22 mouse cellular contexts compared by ENCODE assay signal in the genomic region with DNA sequence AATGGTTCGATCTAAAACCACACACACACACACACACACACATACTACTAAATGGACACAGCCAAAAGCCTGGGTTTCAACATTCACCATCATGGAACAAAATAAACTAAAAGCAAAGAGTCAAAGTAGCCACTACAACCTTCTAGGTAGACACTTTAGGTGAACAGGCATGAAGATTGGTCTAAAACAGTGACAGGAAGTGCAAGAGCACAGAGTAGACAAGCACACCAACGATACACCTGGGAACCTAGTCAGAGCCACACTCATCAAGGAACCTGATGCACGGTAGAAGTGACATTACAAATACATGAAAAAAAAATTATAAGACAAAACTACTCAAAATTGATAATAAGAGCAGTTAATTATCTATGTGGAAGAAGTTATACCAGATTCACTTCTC. TPM values are rescaled to one million over a fixed set of nuclear protein-coding genes. Genes with fewer than 3 reads are reported as not detected.
DNase-seq lines count a peak whose midpoint lies in the region; ATAC-seq and TF ChIP-seq lines count a peak whose summit lies in the region.
"Had no signal": no experiment of that assay in that cellular context is flagged by ENCODE, and none has a peak within 500 bp of the region (broad histone marks: within the 10 kb centered on the region; RNA-seq: fewer than 3 reads in every experiment).

No protein-coding gene starts in this region.

- no peak for TF ChIP-seq POLR2A in kidney, adult 2 months (IDR thresholded peaks at IDR 0.05; ENCODE audit: low read depth, low read length)

- WGBS in kidney, adult 2 months: 78% methylated on average over 3 of the region's 3 CpGs
- WGBS in midbrain, embryonic 11.5 days: 84% methylated on average over 3 of the region's 3 CpGs
- WGBS in midbrain, embryonic 10.5 days: 92% methylated on average over 3 of the region's 3 CpGs
- 89% methylated on average over 3 of the region's 3 CpGs for WGBS in lung, postnatal 0 days

- H3K4me2 ChIP-seq in midbrain, embryonic 11.5 days: no peak overlapping the region
- no peak overlapping the region for H3K4me2 ChIP-seq in lung, postnatal 0 days (replicated peaks; ENCODE audit: low read depth, low read length)
- H3K4me2 ChIP-seq: embryonic facial prominence, embryonic 15.5 days; heart, embryonic 11.5 days; heart, embryonic 15.5 days had no signal

- H3K27ac ChIP-seq in kidney, adult 2 months (ENCODE audit: insufficient read depth, low read depth, low read length): 0 out of 2 replicates have a peak overlapping the region, but pooled peaks have one; percentile 6
- H3K27ac ChIP-seq in midbrain, embryonic 11.5 days (ENCODE audit: low read depth, low read length): no peak overlapping the region
- H3K27ac ChIP-seq in midbrain, embryonic 10.5 days (replicated peaks): no peak overlapping the region
- H3K27ac ChIP-seq in lung, postnatal 0 days (ENCODE audit: low read length): no peak overlapping the region
- H3K27ac ChIP-seq: embryonic facial prominence, embryonic 15.5 days; forebrain, embryonic 10.5 days; heart, embryonic 15.5 days; hindbrain, embryonic 15.5 days had no signal

- no peaks in the 10 kb centered on the region for H3K36me3 ChIP-seq in kidney, adult 2 months (ENCODE audit: control insufficient read depth, insufficient read depth, low read length)
- no peaks in the 10 kb centered on the region; the same call in 1 of the 2 replicates for H3K36me3 ChIP-seq in midbrain, embryonic 11.5 days (ENCODE audit: control insufficient read depth, insufficient read depth, low read length)
- H3K36me3 ChIP-seq in midbrain, embryonic 10.5 days: peaks cover 9% of the 10 kb centered on the region
- 0 out of 2 replicates have a peak, but pooled peaks cover 2% of the 10 kb centered on the region for H3K36me3 ChIP-seq in splenic B cell, adult 2 months (ENCODE audit: control insufficient read depth, insufficient read depth, low read length, poor library complexity, severe bottlenecking)
- H3K36me3 ChIP-seq in lung, postnatal 0 days (ENCODE audit: insufficient read depth, low read length): 0 out of 2 replicates have a peak, but pooled peaks cover 4% of the 10 kb centered on the region
- H3K36me3 ChIP-seq: hindbrain, embryonic 15.5 days had no signal

- no peak overlapping the region for H3K9ac ChIP-seq in midbrain, embryonic 11.5 days (ENCODE audit: low read length)
- H3K9ac ChIP-seq in lung, postnatal 0 days (replicated peaks; ENCODE audit: low read depth): no peak overlapping the region
- H3K9ac ChIP-seq: embryonic facial prominence, embryonic 15.5 days; heart, embryonic 15.5 days; hindbrain, embryonic 15.5 days had no signal

- no peak for TF ChIP-seq CTCF in kidney, adult 2 months (conservative IDR thresholded peaks at IDR 0.05; ENCODE audit: insufficient read depth, insufficient read length, low read depth, low read length)
- TF ChIP-seq CTCF in lung, postnatal 0 days (IDR thresholded peaks at IDR 0.05): no peak

- H3K4me1 ChIP-seq in kidney, adult 2 months (ENCODE audit: control insufficient read depth, insufficient read depth, low read length): peaks cover 6% of the 10 kb centered on the region; the same call in 1 of the 2 replicates
- H3K4me1 ChIP-seq in midbrain, embryonic 11.5 days (ENCODE audit: control insufficient read depth, insufficient read depth, low read length): peaks cover 9% of the 10 kb centered on the region
- H3K4me1 ChIP-seq in midbrain, embryonic 10.5 days: peaks cover 25% of the 10 kb centered on the region
- H3K4me1 ChIP-seq in lung, postnatal 0 days (ENCODE audit: insufficient read depth, low read depth, low read length): 0 out of 2 replicates have a peak, but pooled peaks cover 4% of the 10 kb centered on the region

- H3K9me3 ChIP-seq in midbrain, embryonic 11.5 days (ENCODE audit: control insufficient read depth, low read length): no peaks in the 10 kb centered on the region
- no peaks in the 10 kb centered on the region for H3K9me3 ChIP-seq in midbrain, embryonic 10.5 days (replicated peaks)
- H3K9me3 ChIP-seq in lung, postnatal 0 days (ENCODE audit: low read length): no peaks in the 10 kb centered on the region
- H3K9me3 ChIP-seq: embryonic facial prominence, embryonic 15.5 days; forebrain, embryonic 10.5 days; heart, embryonic 15.5 days; hindbrain, embryonic 15.5 days had no signal

- TF ChIP-seq EP300 in lung, postnatal 0 days (IDR thresholded peaks at IDR 0.05): no peak

- no peak overlapping the region for H3K4me3 ChIP-seq in kidney, adult 2 months (ENCODE audit: insufficient read depth, low read depth, low read length)
- H3K4me3 ChIP-seq in midbrain, embryonic 11.5 days (ENCODE audit: low read depth, low read length): no peak overlapping the region
- H3K4me3 ChIP-seq in midbrain, embryonic 10.5 days: no peak overlapping the region
- H3K4me3 ChIP-seq in lung, postnatal 0 days (ENCODE audit: low read depth, low read length): no peak overlapping the region
- H3K4me3 ChIP-seq: embryonic facial prominence, embryonic 15.5 days; forebrain, embryonic 10.5 days; heart, embryonic 15.5 days; hindbrain, embryonic 15.5 days had no signal

- H3K27me3 ChIP-seq in kidney, adult 2 months (replicated peaks; ENCODE audit: control insufficient read depth, insufficient read depth, low read length): no peaks in the 10 kb centered on the region
- H3K27me3 ChIP-seq in midbrain, embryonic 11.5 days (ENCODE audit: control insufficient read depth, insufficient read depth, low read length): peaks cover 3% of the 10 kb centered on the region; the same call in 1 of the 2 replicates
- H3K27me3 ChIP-seq in midbrain, embryonic 10.5 days (ENCODE audit: low read depth, poor library complexity, severe bottlenecking): peaks cover 27% of the 10 kb centered on the region
- H3K27me3 ChIP-seq in splenic B cell, adult 2 months (ENCODE audit: control insufficient read depth, insufficient read depth, low read length, poor library complexity, severe bottlenecking): no peaks in the 10 kb centered on the region
- no peaks in the 10 kb centered on the region for H3K27me3 ChIP-seq in lung, postnatal 0 days (replicated peaks; ENCODE audit: insufficient read depth, low read length)
- H3K27me3 ChIP-seq: embryonic facial prominence, embryonic 15.5 days; heart, embryonic 15.5 days; hindbrain, embryonic 15.5 days had no signal

- ATAC-seq in midbrain, embryonic 11.5 days (ENCODE audit: low FRiP score): no peak
- no peak for ATAC-seq in lung, postnatal 0 days
- ATAC-seq: forebrain, embryonic 14.5 days; Patski had no signal

- DNase-seq in kidney, adult 2 months: no peak
- no peak for DNase-seq in kidney, postnatal 36 days
- DNase-seq in midbrain, embryonic 11.5 days (ENCODE audit: low spot score, missing footprints): peak; percentile 47
- DNase-seq in midbrain, embryonic 10.5 days (ENCODE audit: low spot score): no peak
- DNase-seq in induced T-regulatory cell, adult 2 months (ENCODE audit: low read depth): peak; percentile 47
- peak; percentile 11 for DNase-seq in splenic B cell, adult 2 months (ENCODE audit: low read depth, low spot score)
- no peak for DNase-seq in frontal cortex, postnatal 10 days (ENCODE audit: low spot score in 2 of 2)
- no peak for DNase-seq in lung, postnatal 0 days (ENCODE audit: low spot score)
- DNase-seq: adrenal gland, postnatal 10 days; cerebellum, adult 11 months; cerebellum, adult 8-10 months; embryo, embryonic 11 days; gastrocnemius, postnatal 10 days; heart, adult 18-20 months; heart, postnatal 14 days had no signal

RNA-seq across cellular contexts. Expression of gene Sgpp1, which starts 4.0 kb away (rescaled TPM):
- polyA plus RNA-seq in kidney, adult 2 months (2012; rRNA removed): 77.7 and 78.3 TPM in 2 replicates
- 10.0 and 10.2 TPM in 2 replicates for polyA plus RNA-seq in midbrain, embryonic 11.5 days (2014; fragmentation: Nextera tagmentation; extraction: Ambion mirVana)
- polyA plus RNA-seq in midbrain, embryonic 10.5 days (2016; fragmentation: Nextera tagmentation; extraction: Ambion mirVana): 5.5 and 6.1 TPM in 2 replicates
- 12.4 and 12.7 TPM in 2 replicates for polyA plus RNA-seq in lung, postnatal 0 days (2015; fragmentation: Nextera tagmentation; extraction: Ambion mirVana)

Comparison
In these comparisons a context has a peak if more than half of its experiments do, and no peak if none do; other contexts are left out.
1. DNase-seq: peak in midbrain, embryonic 11.5 days (single experiment), induced T-regulatory cell, adult 2 months (single experiment) and splenic B cell, adult 2 months (single experiment); none in kidney, adult 2 months (single experiment), kidney, postnatal 36 days (0 of 2), midbrain, embryonic 10.5 days (single experiment), frontal cortex, postnatal 10 days (0 of 2) and lung, postnatal 0 days (single experiment).